Mouse (Mus musculus): ENCODE results near the gene Bud13. TPM values are rescaled to one million over a fixed set of nuclear protein-coding genes. Genes with fewer than 3 reads are reported as not detected.

Gene Bud13
- total and polyA plus RNA-seq, 3 experiments = 13.9 to 26.3 TPM; not detected in 1

GRCm38 (mm10) chr9:46331301-46331700, 48.5 kb downstream of the Bud13 start:
- DNase-seq (ENCODE audit: low read depth, low spot score) = no peak
- Histone ChIP-seq H3K36me3 (ENCODE audit: control insufficient read depth in 1 of 2, insufficient read depth in 2 of 2, low read length in 2 of 2) (no peaks in the 10 kb centered on the region), H3K9ac (ENCODE audit: control insufficient read depth, low read depth, low read length, poor library complexity, severe bottlenecking) (no peak overlapping the region), H3K27me3 (ENCODE audit: control insufficient read depth in 1 of 2, insufficient read depth in 2 of 2, low read length in 2 of 2) (no peaks in the 10 kb centered on the region; a peak in 2 of 4 replicates), H3K4me3 (ENCODE audit: control insufficient read depth in 1 of 2, insufficient read depth in 1 of 2, low read depth in 2 of 2, low read length in 2 of 2) (no peak overlapping the region), H3K79me2 (ENCODE audit: control insufficient read depth, insufficient read depth, low read length, poor library complexity) (no peaks in the 10 kb centered on the region), H3K4me1 (ENCODE audit: control insufficient read depth in 1 of 2, insufficient read depth in 2 of 2, low read length in 2 of 2) (no peaks in the 10 kb centered on the region), H3K9me3 (replicated peaks; ENCODE audit: insufficient read depth, low read length) (no peaks in the 10 kb centered on the region), H3K27ac (ENCODE audit: control insufficient read depth, low read depth, low read length) (no peak overlapping the region)
- TF ChIP-seq CHD1 (IDR thresholded peaks at IDR 0.05; ENCODE audit: low read depth, low read length) (no peak), USF1 (IDR thresholded peaks at IDR 0.05; ENCODE audit: low read depth, low read length) (no peak), UBTF (IDR thresholded peaks at IDR 0.05; ENCODE audit: borderline replicate concordance, insufficient read depth, low read depth, low read length) (no peak), ELF1 (IDR thresholded peaks at IDR 0.05; ENCODE audit: low read depth, low read length) (no peak), MXI1 (IDR thresholded peaks at IDR 0.05; ENCODE audit: low read depth, low read length) (no peak), MYC (IDR thresholded peaks at IDR 0.05; ENCODE audit: low read depth, low read length) (no peak), ETS1 (IDR thresholded peaks at IDR 0.05; ENCODE audit: low read depth, low read length) (no peak), EP300 (IDR thresholded peaks at IDR 0.05; ENCODE audit: low read depth in 1 of 2, low read length in 2 of 2) (no peak), NRF1 (IDR thresholded peaks at IDR 0.05; ENCODE audit: insufficient read depth, low read depth, low read length, poor library complexity, severe bottlenecking) (no peak), POLR2AphosphoS5 (IDR thresholded peaks at IDR 0.05; ENCODE audit: borderline replicate concordance, low read depth, low read length) (no peak), RAD21 (IDR thresholded peaks at IDR 0.05; ENCODE audit: low read depth, low read length) (no peak), GATA1 (IDR thresholded peaks at IDR 0.05; ENCODE audit: low read depth, low read length) (no peak), TCF12 (IDR thresholded peaks at IDR 0.05; ENCODE audit: low read depth, low read length) (no peak), JUND (IDR thresholded peaks at IDR 0.05; ENCODE audit: low read depth, low read length) (no peak), POLR2A (IDR thresholded peaks at IDR 0.05; ENCODE audit: control insufficient read depth in 1 of 2, insufficient read depth in 1 of 2, low read depth in 1 of 2, low read length in 2 of 2, poor library complexity in 1 of 2) (no peak), MAFK (IDR thresholded peaks at IDR 0.05; ENCODE audit: borderline replicate concordance, low read depth, low read length) (no peak), RCOR1 (IDR thresholded peaks at IDR 0.05; ENCODE audit: low read depth, low read length) (no peak), ZMIZ1 (IDR thresholded peaks at IDR 0.05; ENCODE audit: low read depth, low read length) (no peak), SMC3 (IDR thresholded peaks at IDR 0.05; ENCODE audit: low read depth, low read length) (no peak)

- Histone ChIP-seq H3K4me3 (ENCODE audit: control insufficient read depth in 1 of 2, insufficient read depth in 1 of 2, low read depth in 2 of 2, low read length in 2 of 2) (no peak overlapping the region), H3K9ac (ENCODE audit: control insufficient read depth, low read depth, low read length, poor library complexity, severe bottlenecking) (no peak overlapping the region), H3K36me3 (ENCODE audit: control insufficient read depth in 1 of 2, insufficient read depth in 2 of 2, low read length in 2 of 2) (no peaks in the 10 kb centered on the region), H3K27ac (ENCODE audit: control insufficient read depth, low read depth, low read length) (no peak overlapping the region), H3K79me2 (ENCODE audit: control insufficient read depth, insufficient read depth, low read length, poor library complexity) (no peaks in the 10 kb centered on the region), H3K27me3 (ENCODE audit: control insufficient read depth in 1 of 2, insufficient read depth in 2 of 2, low read length in 2 of 2) (no peaks in the 10 kb centered on the region; a peak in 2 of 4 replicates), H3K9me3 (replicated peaks; ENCODE audit: insufficient read depth, low read length) (no peaks in the 10 kb centered on the region), H3K4me1 (ENCODE audit: control insufficient read depth in 1 of 2, insufficient read depth in 2 of 2, low read length in 2 of 2) (no peaks in the 10 kb centered on the region)
- DNase-seq (ENCODE audit: low read depth, low spot score) = no peak
- no peak for TF ChIP-seq CHD2 (IDR thresholded peaks at IDR 0.05; ENCODE audit: low read length)
- no peak for TF ChIP-seq MYC (IDR thresholded peaks at IDR 0.05; ENCODE audit: low read depth, low read length)
- no peak for TF ChIP-seq MEF2A (IDR thresholded peaks at IDR 0.05; ENCODE audit: extremely low read depth, insufficient replicate concordance, low read depth, low read length, poor library complexity, severe bottlenecking)
- TF ChIP-seq RCOR1 (IDR thresholded peaks at IDR 0.05; ENCODE audit: low read depth, low read length) = no peak
- TF ChIP-seq BHLHE40 (IDR thresholded peaks at IDR 0.05; ENCODE audit: borderline replicate concordance, low read depth, low read length) = no peak
- no peak for TF ChIP-seq HCFC1 (IDR thresholded peaks at IDR 0.05; ENCODE audit: low read depth, low read length)
- no peak for TF ChIP-seq MXI1 (IDR thresholded peaks at IDR 0.05; ENCODE audit: low read depth, low read length)
- TF ChIP-seq ETS1 (IDR thresholded peaks at IDR 0.05; ENCODE audit: low read depth, low read length) = no peak
- TF ChIP-seq TAL1 (IDR thresholded peaks at IDR 0.05; ENCODE audit: low read length) = no peak
- TF ChIP-seq RAD21 (IDR thresholded peaks at IDR 0.05; ENCODE audit: low read depth, low read length) = no peak
- no peak for TF ChIP-seq JUND (IDR thresholded peaks at IDR 0.05; ENCODE audit: low read depth, low read length)
- no peak for TF ChIP-seq POLR2AphosphoS5 (IDR thresholded peaks at IDR 0.05; ENCODE audit: borderline replicate concordance, low read depth, low read length)
- TF ChIP-seq SIN3A (IDR thresholded peaks at IDR 0.05; ENCODE audit: low read length) = no peak
- no peak for TF ChIP-seq ZNF384 (IDR thresholded peaks at IDR 0.05; ENCODE audit: low read depth, low read length)
- no peak for TF ChIP-seq GABPA (IDR thresholded peaks at IDR 0.05; ENCODE audit: low read depth, low read length)
- no peak for TF ChIP-seq MAZ (IDR thresholded peaks at IDR 0.05; ENCODE audit: low read depth, low read length)
Observed at GRCm38 (mm10) chr9:46334471-46335025, 51.7 kb downstream of the Bud13 start.

All from MEL (cell line).